Mouse (Mus musculus): ENCODE data around the gene Egf. TPM values are rescaled to one million over a fixed set of nuclear protein-coding genes. Genes with fewer than 3 reads are reported as not detected.

The Egf gene
- polyA plus RNA-seq, 1 experiment from 2014 or later = 2.0 TPM

DNA sequence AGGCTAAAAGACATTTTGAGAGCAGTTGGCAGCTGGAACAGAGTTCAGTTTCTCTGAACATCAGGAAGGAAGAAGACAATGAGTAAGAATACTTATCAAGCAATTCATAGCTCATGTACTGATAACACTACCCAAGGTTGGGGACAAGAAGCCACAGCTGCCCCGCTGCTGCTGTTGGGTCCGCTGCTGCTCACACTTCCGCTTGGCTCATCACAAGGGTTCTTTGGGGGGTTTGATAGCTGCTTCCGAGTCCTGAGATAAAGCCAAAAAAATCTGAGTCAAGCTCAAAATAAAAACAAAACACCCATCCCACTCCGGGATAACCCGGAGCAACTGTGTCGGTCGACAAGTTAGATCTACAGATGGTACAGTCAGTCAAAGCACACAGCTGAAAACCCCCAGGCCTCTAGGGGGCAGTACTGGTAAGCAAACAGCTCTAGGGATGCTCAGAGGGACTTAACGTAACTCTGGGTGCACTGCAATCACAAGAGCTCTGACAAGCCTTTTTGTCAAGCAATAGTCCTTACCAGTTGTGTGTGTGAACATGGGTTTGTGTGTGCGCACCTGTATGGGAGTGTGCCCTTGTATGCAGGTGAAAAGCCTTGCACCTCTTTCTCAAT lies 71.9 kb downstream of the Egf start:
- H3K4me1 ChIP-seq (ENCODE audit: control insufficient read depth, insufficient read depth, low read length) = no peaks in the 10 kb centered on the region
- H3K27ac ChIP-seq (ENCODE audit: low read length) = no peak overlapping the region
- no peaks in the 10 kb centered on the region for H3K9me3 ChIP-seq (ENCODE audit: control insufficient read depth, low read depth, low read length)
- no peak overlapping the region for H3K4me2 ChIP-seq (replicated peaks; ENCODE audit: low read depth, low read length)
- no peak for ATAC-seq (ENCODE audit: insufficient number of reproducible peaks, insufficient read depth, low FRiP score, low read depth)
- H3K4me3 ChIP-seq (ENCODE audit: low read depth, low read length) = no peak overlapping the region
- H3K36me3 ChIP-seq (ENCODE audit: control insufficient read depth, insufficient read depth, low read length) = no peaks in the 10 kb centered on the region
- no peak overlapping the region for H3K9ac ChIP-seq (replicated peaks; ENCODE audit: low read depth, low read length)
- WGBS = 87% methylated on average over 10 of the region's 10 CpGs
- H3K27me3 ChIP-seq (ENCODE audit: control insufficient read depth, insufficient read depth, low read length) = no peaks in the 10 kb centered on the region

DNA sequence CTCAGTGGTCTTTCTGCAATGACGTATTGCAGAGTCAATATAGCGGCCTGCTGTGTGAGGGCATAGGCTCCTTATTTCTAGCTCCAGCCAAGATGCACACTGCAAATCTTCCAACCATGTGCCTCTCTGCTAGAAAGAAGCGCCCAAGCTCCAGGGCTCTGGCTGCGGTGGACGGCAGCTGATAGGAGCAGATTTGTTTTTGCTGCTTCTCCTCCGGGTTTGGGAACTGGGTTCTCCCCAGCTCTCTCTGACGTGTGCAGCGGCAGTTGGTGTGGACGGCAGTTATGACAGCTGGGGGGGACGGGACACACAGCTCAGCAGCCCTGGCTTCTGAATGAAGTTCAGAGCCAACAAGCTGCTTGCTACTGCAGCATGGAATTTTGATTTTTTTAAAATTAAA lies 72.7 kb downstream of the Egf start:
- WGBS = 68% methylated on average over 10 of the region's 10 CpGs
- H3K4me1 ChIP-seq (ENCODE audit: control insufficient read depth, insufficient read depth, low read length) = no peaks in the 10 kb centered on the region
- H3K27me3 ChIP-seq (ENCODE audit: control insufficient read depth, insufficient read depth, low read length) = no peaks in the 10 kb centered on the region
- H3K4me2 ChIP-seq (replicated peaks; ENCODE audit: low read depth, low read length) = no peak overlapping the region
- no peak overlapping the region for H3K9ac ChIP-seq (replicated peaks; ENCODE audit: low read depth, low read length)
- no peak for ATAC-seq (ENCODE audit: insufficient number of reproducible peaks, insufficient read depth, low FRiP score, low read depth)
- no peaks in the 10 kb centered on the region for H3K36me3 ChIP-seq (ENCODE audit: control insufficient read depth, insufficient read depth, low read length)
- H3K4me3 ChIP-seq (ENCODE audit: low read depth, low read length) = no peak overlapping the region
- H3K27ac ChIP-seq (ENCODE audit: low read length) = no peak overlapping the region
- no peaks in the 10 kb centered on the region for H3K9me3 ChIP-seq (ENCODE audit: control insufficient read depth, low read depth, low read length)

DNA sequence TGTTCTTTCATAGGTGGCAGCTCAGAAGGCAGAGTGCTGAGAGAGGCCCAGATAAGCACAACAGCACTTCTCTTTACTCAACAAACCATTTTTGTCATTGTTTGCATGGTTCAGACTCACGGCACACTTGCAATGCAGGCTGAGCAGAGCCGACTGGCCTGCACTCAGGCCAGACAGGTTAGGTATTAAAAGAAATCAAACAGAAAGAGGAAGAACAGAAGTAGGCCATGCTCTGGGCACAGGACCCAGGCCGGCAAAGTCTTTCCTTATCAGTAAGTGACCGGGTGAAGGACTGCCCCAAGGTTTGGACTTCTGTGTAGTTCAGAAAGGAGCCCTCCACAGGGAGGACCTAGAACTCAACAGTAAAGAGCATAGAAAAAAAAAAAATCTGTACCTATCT lies 73.3 kb downstream of the Egf start:
- H3K4me3 ChIP-seq (ENCODE audit: low read depth, low read length) = no peak overlapping the region
- H3K27me3 ChIP-seq (ENCODE audit: control insufficient read depth, insufficient read depth, low read length) = no peaks in the 10 kb centered on the region
- H3K9me3 ChIP-seq (ENCODE audit: control insufficient read depth, low read depth, low read length) = no peaks in the 10 kb centered on the region
- H3K4me1 ChIP-seq (ENCODE audit: control insufficient read depth, insufficient read depth, low read length) = no peaks in the 10 kb centered on the region
- no peak overlapping the region for H3K4me2 ChIP-seq (replicated peaks; ENCODE audit: low read depth, low read length)
- no peaks in the 10 kb centered on the region for H3K36me3 ChIP-seq (ENCODE audit: control insufficient read depth, insufficient read depth, low read length)
- whole genome bisulfite sequencing = 62% methylated on average over 4 of the region's 4 CpGs
- no peak overlapping the region for H3K9ac ChIP-seq (replicated peaks; ENCODE audit: low read depth, low read length)
- no peak for ATAC-seq (ENCODE audit: insufficient number of reproducible peaks, insufficient read depth, low FRiP score, low read depth)
- H3K27ac ChIP-seq (ENCODE audit: low read length) = no peak overlapping the region

DNA sequence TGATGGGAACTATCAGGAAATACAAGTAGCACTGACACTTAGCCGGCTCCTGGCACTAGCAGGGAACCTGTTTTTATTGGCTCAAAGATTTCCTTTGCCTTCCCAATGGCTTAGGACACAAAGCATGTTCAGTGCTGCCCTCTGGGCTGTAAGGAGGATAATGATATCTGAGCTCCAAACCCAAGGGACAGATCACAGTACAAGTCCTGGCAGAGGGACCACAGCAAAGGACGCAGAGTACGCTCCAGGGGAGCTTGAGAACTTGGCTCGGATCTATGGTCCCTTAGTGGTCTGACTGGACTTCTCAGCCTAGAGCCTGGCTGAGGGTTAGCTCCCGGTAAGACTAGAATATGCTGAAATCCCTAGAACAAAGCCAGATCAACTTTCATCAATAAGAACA lies 74.9 kb downstream of the Egf start:
- no peaks in the 10 kb centered on the region for H3K9me3 ChIP-seq (ENCODE audit: control insufficient read depth, low read depth, low read length)
- H3K4me2 ChIP-seq (replicated peaks; ENCODE audit: low read depth, low read length) = no peak overlapping the region
- H3K27ac ChIP-seq (ENCODE audit: low read length) = no peak overlapping the region
- H3K4me3 ChIP-seq (ENCODE audit: low read depth, low read length) = no peak overlapping the region
- 75% methylated on average over 5 of the region's 5 CpGs for WGBS
- H3K9ac ChIP-seq (replicated peaks; ENCODE audit: low read depth, low read length) = no peak overlapping the region
- H3K36me3 ChIP-seq (ENCODE audit: control insufficient read depth, insufficient read depth, low read length) = no peaks in the 10 kb centered on the region
- no peaks in the 10 kb centered on the region for H3K27me3 ChIP-seq (ENCODE audit: control insufficient read depth, insufficient read depth, low read length)
- no peaks in the 10 kb centered on the region for H3K4me1 ChIP-seq (ENCODE audit: control insufficient read depth, insufficient read depth, low read length)
- no peak for ATAC-seq (ENCODE audit: insufficient number of reproducible peaks, insufficient read depth, low FRiP score, low read depth)

DNA sequence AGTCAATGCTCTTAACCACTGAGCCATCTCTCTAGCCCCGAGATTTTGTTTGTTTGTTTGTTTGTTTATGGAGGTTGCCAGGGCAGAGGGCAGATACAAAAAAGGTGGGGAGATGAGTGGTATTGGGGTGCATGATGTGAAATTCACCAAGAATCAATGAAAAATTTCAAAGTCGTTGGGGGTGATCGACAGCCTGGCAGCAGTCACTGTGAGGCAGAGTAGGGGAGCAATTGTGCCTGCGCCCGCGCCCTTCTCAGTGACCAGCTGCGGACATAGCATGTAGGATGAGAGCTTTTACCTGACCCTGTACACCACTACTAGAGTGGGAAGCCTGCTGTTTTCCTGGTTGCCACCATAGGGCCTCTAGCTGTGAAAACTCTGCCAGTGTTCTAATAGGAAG lies 79.2 kb downstream of the Egf start:
- no peak overlapping the region for H3K9ac ChIP-seq (replicated peaks; ENCODE audit: low read depth, low read length)
- H3K27me3 ChIP-seq (ENCODE audit: control insufficient read depth, insufficient read depth, low read length) = no peaks in the 10 kb centered on the region
- no peak for ATAC-seq (ENCODE audit: insufficient number of reproducible peaks, insufficient read depth, low FRiP score, low read depth)
- no peak overlapping the region for H3K4me3 ChIP-seq (ENCODE audit: low read depth, low read length)
- H3K27ac ChIP-seq (ENCODE audit: low read length) = no peak overlapping the region
- H3K4me2 ChIP-seq (replicated peaks; ENCODE audit: low read depth, low read length) = no peak overlapping the region
- H3K4me1 ChIP-seq (ENCODE audit: control insufficient read depth, insufficient read depth, low read length) = no peaks in the 10 kb centered on the region
- H3K9me3 ChIP-seq (ENCODE audit: control insufficient read depth, low read depth, low read length) = no peaks in the 10 kb centered on the region
- WGBS = 93% methylated on average over 7 of the region's 7 CpGs
- no peaks in the 10 kb centered on the region for H3K36me3 ChIP-seq (ENCODE audit: control insufficient read depth, insufficient read depth, low read length)

DNA sequence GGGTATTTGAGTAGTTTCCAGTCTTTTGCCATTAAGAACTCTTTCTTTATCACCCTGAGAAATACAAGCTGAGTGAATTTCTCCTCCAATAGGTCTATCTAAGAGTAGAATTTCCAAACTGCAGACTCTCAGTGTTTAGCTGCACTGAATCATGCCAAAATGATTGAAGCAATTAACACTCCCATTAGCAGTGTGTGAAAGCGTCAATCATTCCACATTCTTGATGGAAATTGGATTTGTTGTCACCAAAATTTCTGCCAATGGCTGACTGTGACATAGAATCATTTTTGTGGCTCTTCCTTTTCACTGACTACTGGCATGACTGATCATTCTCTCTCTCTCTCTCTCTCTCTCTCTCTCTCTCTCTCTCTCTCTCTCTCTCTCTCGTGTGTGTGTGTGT lies 91.2 kb downstream of the Egf start:
- WGBS = 75% methylated on average over 2 of the region's 2 CpGs
- Histone ChIP-seq H3K9ac (replicated peaks; ENCODE audit: low read depth, low read length) (no peak overlapping the region), H3K27ac (ENCODE audit: low read length) (no peak overlapping the region), H3K36me3 (ENCODE audit: control insufficient read depth, insufficient read depth, low read length) (no peaks in the 10 kb centered on the region), H3K27me3 (ENCODE audit: control insufficient read depth, insufficient read depth, low read length) (no peaks in the 10 kb centered on the region), H3K9me3 (ENCODE audit: control insufficient read depth, low read depth, low read length) (no peaks in the 10 kb centered on the region), H3K4me3 (ENCODE audit: low read depth, low read length) (no peak overlapping the region), H3K4me1 (ENCODE audit: control insufficient read depth, insufficient read depth, low read length) (no peaks in the 10 kb centered on the region), H3K4me2 (replicated peaks; ENCODE audit: low read depth, low read length) (no peak overlapping the region)
- no peak for ATAC-seq (ENCODE audit: insufficient number of reproducible peaks, insufficient read depth, low FRiP score, low read depth)

DNA sequence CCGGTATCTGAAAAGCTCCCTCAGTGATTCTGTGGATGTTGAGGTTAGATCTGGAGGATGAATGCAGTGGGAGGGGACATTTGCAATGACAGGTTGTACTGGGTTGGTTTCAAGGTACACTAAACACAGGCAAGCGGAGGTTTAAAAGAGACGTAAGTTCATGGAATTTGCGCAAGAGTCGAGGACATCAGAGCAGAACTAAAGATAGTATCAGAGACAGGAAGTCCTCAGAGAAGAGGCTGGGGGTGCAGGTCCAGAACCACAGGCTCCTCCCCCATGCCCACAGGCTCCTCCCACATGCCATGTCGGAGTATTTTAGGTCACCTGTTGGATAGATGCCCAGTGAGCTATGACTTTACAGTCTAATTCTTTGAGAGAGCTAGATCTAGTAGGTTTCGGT lies 96.3 kb downstream of the Egf start:
- Histone ChIP-seq H3K4me2 (replicated peaks; ENCODE audit: low read depth, low read length) (no peak overlapping the region), H3K27me3 (ENCODE audit: control insufficient read depth, insufficient read depth, low read length) (no peaks in the 10 kb centered on the region), H3K9ac (replicated peaks; ENCODE audit: low read depth, low read length) (no peak overlapping the region), H3K4me1 (ENCODE audit: control insufficient read depth, insufficient read depth, low read length) (no peaks in the 10 kb centered on the region), H3K27ac (ENCODE audit: low read length) (no peak overlapping the region), H3K9me3 (ENCODE audit: control insufficient read depth, low read depth, low read length) (no peaks in the 10 kb centered on the region), H3K36me3 (ENCODE audit: control insufficient read depth, insufficient read depth, low read length) (no peaks in the 10 kb centered on the region), H3K4me3 (ENCODE audit: low read depth, low read length) (no peak overlapping the region)
- WGBS = 87% methylated on average over 7 of the region's 7 CpGs
- ATAC-seq (ENCODE audit: insufficient number of reproducible peaks, insufficient read depth, low FRiP score, low read depth) = no peak

DNA sequence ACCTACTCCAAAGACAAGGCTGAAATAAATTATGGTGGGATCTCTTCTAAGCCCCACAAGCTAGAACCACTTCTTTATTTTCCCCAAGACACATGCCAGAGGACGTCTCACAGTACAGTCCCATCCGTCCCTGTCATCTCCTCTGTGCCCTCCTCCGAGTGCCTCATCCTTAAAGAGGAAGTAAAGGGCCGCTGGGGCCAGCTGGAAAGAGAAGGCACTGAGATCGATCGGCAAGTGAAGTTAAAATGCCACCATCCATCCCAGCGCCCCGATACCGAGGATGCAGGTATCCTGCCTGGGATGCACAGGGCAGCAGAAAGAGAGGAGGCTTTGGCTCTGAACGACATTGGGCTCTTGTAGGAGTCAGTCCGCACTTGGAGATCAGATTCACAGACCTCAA lies 97.3 kb downstream of the Egf start:
- Histone ChIP-seq H3K4me2 (replicated peaks; ENCODE audit: low read depth, low read length) (no peak overlapping the region), H3K9ac (replicated peaks; ENCODE audit: low read depth, low read length) (no peak overlapping the region), H3K36me3 (ENCODE audit: control insufficient read depth, insufficient read depth, low read length) (no peaks in the 10 kb centered on the region), H3K27ac (ENCODE audit: low read length) (no peak overlapping the region), H3K4me3 (ENCODE audit: low read depth, low read length) (no peak overlapping the region), H3K27me3 (ENCODE audit: control insufficient read depth, insufficient read depth, low read length) (no peaks in the 10 kb centered on the region), H3K4me1 (ENCODE audit: control insufficient read depth, insufficient read depth, low read length) (no peaks in the 10 kb centered on the region), H3K9me3 (ENCODE audit: control insufficient read depth, low read depth, low read length) (no peaks in the 10 kb centered on the region)
- no peak for ATAC-seq (ENCODE audit: insufficient number of reproducible peaks, insufficient read depth, low FRiP score, low read depth)
- 84% methylated on average over 11 of the region's 11 CpGs for WGBS

DNA sequence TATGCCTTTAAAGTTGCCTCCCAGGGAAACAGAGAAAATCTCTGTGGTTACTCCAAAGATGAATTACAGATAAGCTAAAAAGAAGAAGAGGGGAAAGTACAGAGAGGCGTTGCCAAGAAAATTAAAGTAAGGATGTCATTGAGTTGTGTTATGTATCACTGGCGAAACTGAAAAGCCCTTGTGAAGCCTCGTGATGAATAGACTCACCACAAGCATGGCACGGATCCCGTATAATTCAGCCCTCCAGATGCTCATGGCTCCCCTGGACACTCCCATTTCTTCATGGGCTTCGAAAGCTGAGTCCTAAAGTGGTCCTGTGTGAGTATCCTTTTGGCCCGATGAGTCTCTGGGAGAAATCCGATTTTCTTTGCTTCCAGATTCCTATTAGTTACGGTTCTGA lies 97.9 kb downstream of the Egf start:
- WGBS = 83% methylated on average over 9 of the region's 9 CpGs
- ATAC-seq (ENCODE audit: insufficient number of reproducible peaks, insufficient read depth, low FRiP score, low read depth) = no peak
- Histone ChIP-seq H3K4me1 (ENCODE audit: control insufficient read depth, insufficient read depth, low read length) (no peaks in the 10 kb centered on the region), H3K9me3 (ENCODE audit: control insufficient read depth, low read depth, low read length) (no peaks in the 10 kb centered on the region), H3K36me3 (ENCODE audit: control insufficient read depth, insufficient read depth, low read length) (no peaks in the 10 kb centered on the region), H3K9ac (replicated peaks; ENCODE audit: low read depth, low read length) (no peak overlapping the region), H3K4me3 (ENCODE audit: low read depth, low read length) (no peak overlapping the region), H3K27me3 (ENCODE audit: control insufficient read depth, insufficient read depth, low read length) (no peaks in the 10 kb centered on the region), H3K27ac (ENCODE audit: low read length) (no peak overlapping the region), H3K4me2 (replicated peaks; ENCODE audit: low read depth, low read length) (no peak overlapping the region)
